Mouse (Mus musculus) stomach, embryonic 14.5 days (tissue): ENCODE data around the gene Bmx. TPM values are rescaled to one million over a fixed set of nuclear protein-coding genes. Genes with fewer than 3 reads are reported as not detected.

Experiments
- ATAC-seq: fragments of 200-750 bp; cut with Nextera tagmentation; 2 replicates; pipeline ENCODE4 v1.8.0; 2017; ENCODE audit warnings: low read depth, moderate TSS enrichment; ENCODE audit not compliant: insufficient number of reproducible peaks, insufficient read depth, low FRiP score
- H3K27ac ChIP-seq: fragments of 300-500 bp; sonication (generic); 2 replicates; pipeline ENCODE4 v1.5.1; 2014; ENCODE audit warnings: mild to moderate bottlenecking, low read length, moderate library complexity, mixed read lengths
- H3K27me3 ChIP-seq: fragments of 300-500 bp; sonication (generic); 2 replicates; pipeline ENCODE4 v1.6.1; 2014; ENCODE audit warnings: low read length, control low read depth, mixed read lengths; ENCODE audit not compliant: control insufficient read depth, insufficient read depth
- H3K36me3 ChIP-seq: fragments of 300-500 bp; sonication (generic); 2 replicates; pipeline ENCODE4 v1.6.1; 2014; ENCODE audit warnings: mild to moderate bottlenecking, control low read depth, low read length, moderate library complexity, mixed read lengths; ENCODE audit not compliant: control insufficient read depth, insufficient read depth
- H3K4me1 ChIP-seq: fragments of 300-500 bp; sonication (generic); 2 replicates; pipeline ENCODE4 v1.6.1; 2014; ENCODE audit warnings: low read length, control low read depth, mixed read lengths; ENCODE audit not compliant: control insufficient read depth, insufficient read depth
- H3K4me2 ChIP-seq: fragments of 300-500 bp; sonication (generic); replicated peaks from 2 replicates; pipeline ENCODE4 v1.6.1; 2014; ENCODE audit warnings: low read depth, low read length, control low read depth
- H3K4me3 ChIP-seq: fragments of 300-500 bp; sonication (generic); 2 replicates; pipeline ENCODE4 v1.5.1; 2014; ENCODE audit warnings: low read depth, low read length, control low read depth
- H3K9ac ChIP-seq: fragments of 300-500 bp; sonication (generic); replicated peaks from 2 replicates; pipeline ENCODE4 v1.6.1; 2014; ENCODE audit warnings: low read depth, mild to moderate bottlenecking, control low read depth, low read length, moderate library complexity, mixed read lengths
- H3K9me3 ChIP-seq: fragments of 300-500 bp; sonication (generic); 2 replicates; pipeline ENCODE4 v1.6.1; 2016; ENCODE audit warnings: low read depth, low read length, control low read depth; ENCODE audit not compliant: control insufficient read depth
- WGBS: fragments of 180-500 bp; shearing (Covaris S2); extraction: QIAGEN DNeasy Blood & Tissue Kit; methylation state at CpG from one replicate; pipeline ENCODE4 v1.1.7; 2014; 5-methylcytosine and 5-hydroxymethylcytosine counted together
- polyA plus RNA-seq: library from polyadenylated mRNA; unstranded; fragments of >200 nt; fragmentation: Nextera tagmentation; extraction: Ambion mirVana; gene quantifications from 2 replicates; pipeline ENCODE4 v1.2.1, GENCODE M21; 2014

The Bmx gene
- polyA plus RNA-seq, result 0.26 and 0.43 TPM in 2 replicates

DNA sequence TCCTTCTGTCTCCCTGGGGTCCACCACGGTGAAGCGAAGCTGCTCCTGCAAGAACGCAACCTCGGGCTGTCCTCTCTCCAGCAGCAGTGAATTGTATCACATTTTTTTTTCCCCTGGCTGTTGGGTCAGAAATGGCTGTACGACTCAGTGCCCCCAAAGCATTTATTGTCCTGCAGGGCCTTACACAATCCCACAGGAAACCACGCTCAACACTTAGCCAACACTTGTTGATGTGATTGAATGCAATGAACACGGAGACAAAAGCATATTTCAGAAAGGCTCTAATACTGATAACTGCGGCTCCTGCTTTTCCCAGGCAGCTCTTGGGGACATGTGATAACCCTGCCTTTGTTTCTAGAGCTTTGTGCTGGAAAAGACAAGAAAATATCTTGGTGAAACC is at the start of gene Bmx:
Bmx (minus strand) TSS at position 137 of the 400 bp plus-strand sequence.
- Histone ChIP-seq H3K4me2 (no peak within 1 kb of the TSS), H3K27ac (no peak within 1 kb of the TSS), H3K9ac (no peak within 1 kb of the TSS), H3K4me3 (no peak within 1 kb of the TSS), H3K27me3 (no peaks in the 10 kb centered on the region), H3K4me1 (no peaks in the 10 kb centered on the region), H3K36me3 (no peaks in the 10 kb centered on the region), H3K9me3 (no peaks in the 10 kb centered on the region)
- no peak for ATAC-seq
- 62% methylated on average over 8 of the region's 8 CpGs for WGBS

DNA sequence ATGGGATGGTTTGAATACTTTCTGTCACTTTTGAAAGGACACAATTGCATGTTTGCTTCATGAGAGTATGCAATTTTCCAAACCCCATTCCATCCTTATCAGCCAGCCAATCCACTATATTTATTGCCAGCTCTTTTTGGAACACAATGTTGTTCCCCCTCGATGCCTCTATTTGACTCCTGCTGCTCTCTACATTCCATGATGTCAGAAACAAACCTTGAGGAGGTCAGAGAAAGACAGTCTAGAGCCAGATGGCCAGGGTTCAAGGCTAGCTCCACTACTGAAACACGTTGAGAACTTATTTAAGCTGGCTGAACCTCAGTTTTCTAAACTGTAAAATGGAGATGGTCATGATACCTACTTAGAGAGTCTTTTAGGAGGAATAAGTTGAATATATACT is 48.3 kb upstream of the Bmx start:
- no peak for ATAC-seq
- no peaks in the 10 kb centered on the region for H3K36me3 ChIP-seq
- WGBS, result 65% methylated on average over 2 of the region's 2 CpGs
- H3K27me3 ChIP-seq, result no peaks in the 10 kb centered on the region
- H3K9me3 ChIP-seq, result no peaks in the 10 kb centered on the region
- H3K9ac ChIP-seq, result no peak overlapping the region
- H3K4me3 ChIP-seq, result no peak overlapping the region
- no peak overlapping the region for H3K4me2 ChIP-seq
- no peaks in the 10 kb centered on the region for H3K4me1 ChIP-seq
- H3K27ac ChIP-seq, result no peak overlapping the region

DNA sequence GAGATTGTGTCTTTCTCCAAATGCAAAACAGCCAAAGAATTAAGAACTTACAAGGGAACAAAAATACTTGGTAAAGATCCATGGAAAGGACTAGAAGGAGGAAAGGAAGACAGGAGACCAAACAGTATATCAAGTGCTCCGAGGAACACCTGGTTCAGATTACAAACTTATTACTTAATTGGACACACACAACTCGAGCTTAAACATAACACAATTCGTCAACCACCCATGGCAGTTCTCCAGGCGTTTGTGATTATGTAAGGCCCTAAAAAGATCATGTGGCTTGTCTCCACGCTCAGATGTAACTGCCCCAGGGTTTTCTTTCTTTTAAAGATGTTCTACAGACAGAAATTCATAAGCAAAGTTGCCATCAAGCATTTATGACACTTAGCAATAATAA is 33.2 kb upstream of the Bmx start:
- Histone ChIP-seq H3K4me3 (no peak overlapping the region), H3K36me3 (no peaks in the 10 kb centered on the region), H3K27ac (no peak overlapping the region), H3K27me3 (no peaks in the 10 kb centered on the region), H3K9me3 (no peaks in the 10 kb centered on the region), H3K9ac (no peak overlapping the region), H3K4me2 (no peak overlapping the region), H3K4me1 (no peaks in the 10 kb centered on the region)
- WGBS, result 30% methylated on average over 5 of the region's 5 CpGs
- ATAC-seq, result no peak

DNA sequence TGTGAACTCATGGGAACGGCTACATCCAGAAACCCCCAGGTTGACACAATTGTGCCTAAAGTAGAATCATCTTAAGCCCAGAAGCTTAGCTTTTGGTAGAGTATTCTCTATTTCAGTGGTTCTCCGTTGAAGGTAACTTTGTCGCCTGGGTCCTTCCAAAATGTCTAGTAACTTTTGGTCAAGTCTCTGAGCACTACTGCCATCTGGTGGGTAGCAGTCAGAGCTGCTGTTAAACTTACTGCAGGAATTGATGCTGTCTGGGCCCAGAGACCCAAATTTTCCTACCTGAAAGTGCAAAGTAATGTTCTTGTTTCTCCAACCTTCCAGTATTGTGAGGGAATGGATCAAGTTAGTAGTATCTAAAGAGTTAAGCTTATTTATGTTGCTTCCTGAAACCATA is 29.1 kb upstream of the Bmx start:
- no peaks in the 10 kb centered on the region for H3K4me1 ChIP-seq

DNA sequence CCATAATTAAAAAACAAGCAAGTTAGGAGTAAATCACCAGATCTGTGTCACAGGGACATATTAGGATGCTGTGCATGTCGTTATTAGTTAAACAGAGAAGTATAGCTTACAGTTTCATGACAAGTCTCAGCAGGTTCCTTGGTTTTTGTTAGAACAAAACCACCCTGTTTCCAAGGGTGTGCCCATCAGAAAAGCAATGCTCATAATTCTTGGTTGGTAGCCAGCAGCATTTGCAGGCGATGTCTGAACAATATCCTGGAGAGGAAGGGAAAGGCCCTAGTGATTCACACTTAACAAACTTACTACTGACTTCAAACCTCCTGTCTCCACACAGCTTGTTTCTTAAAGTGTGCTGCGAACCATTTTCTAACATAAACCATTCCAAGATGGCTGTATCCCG is 25.8 kb upstream of the Bmx start:
- 87% methylated on average over 4 of the region's 4 CpGs for WGBS
- no peak overlapping the region for H3K4me3 ChIP-seq
- H3K4me1 ChIP-seq, result no peaks in the 10 kb centered on the region
- no peak overlapping the region for H3K9ac ChIP-seq
- no peak overlapping the region for H3K27ac ChIP-seq
- no peaks in the 10 kb centered on the region for H3K36me3 ChIP-seq
- ATAC-seq, result no peak
- H3K27me3 ChIP-seq, result no peaks in the 10 kb centered on the region
- H3K9me3 ChIP-seq, result no peaks in the 10 kb centered on the region
- H3K4me2 ChIP-seq, result no peak overlapping the region

More for the DNA sequence above, 29.1 kb upstream of the Bmx start:
- no peak for ATAC-seq
- Histone ChIP-seq H3K4me3 (no peak overlapping the region), H3K4me2 (no peak overlapping the region), H3K36me3 (no peaks in the 10 kb centered on the region), H3K9me3 (no peaks in the 10 kb centered on the region), H3K27me3 (no peaks in the 10 kb centered on the region), H3K27ac (no peak overlapping the region), H3K9ac (no peak overlapping the region)
- 70% methylated on average over 3 of the region's 3 CpGs for WGBS

DNA sequence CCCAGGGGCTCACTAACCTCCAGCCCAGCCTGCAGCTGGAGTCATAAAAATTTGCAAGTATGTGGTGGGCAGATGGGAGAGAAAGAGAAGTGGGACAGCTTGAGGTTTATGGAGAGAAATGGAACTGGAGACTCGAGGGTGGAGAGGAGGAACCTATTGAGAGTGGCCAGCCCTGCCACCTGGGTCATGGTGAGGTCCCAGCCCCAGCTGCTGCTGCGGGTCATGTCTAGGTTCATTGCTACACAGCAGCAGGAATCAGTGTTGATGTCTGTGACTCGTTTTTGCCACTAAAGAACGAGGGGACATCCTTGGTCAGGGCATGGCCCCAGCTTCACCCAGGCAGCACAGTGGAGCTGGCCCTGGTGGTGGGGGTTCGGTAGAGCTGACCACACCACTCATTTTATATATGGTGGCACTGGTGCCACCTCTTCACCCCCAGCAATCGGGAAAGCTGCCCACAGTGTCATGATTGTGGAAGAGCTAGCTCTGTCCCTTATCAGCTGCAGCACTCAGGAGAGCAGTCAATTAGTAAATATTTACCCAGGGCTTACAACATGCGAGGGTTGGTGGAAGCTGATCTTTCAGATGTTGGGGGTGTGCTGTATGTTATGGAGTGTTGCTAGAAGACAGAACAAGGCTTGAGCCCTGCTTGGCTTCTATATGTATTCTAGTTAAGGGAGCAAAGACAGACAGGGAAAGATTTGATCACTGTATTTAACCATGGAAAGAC is 23.1 kb upstream of the Bmx start:
- no peaks in the 10 kb centered on the region for H3K4me1 ChIP-seq
- H3K4me3 ChIP-seq, result no peak overlapping the region
- H3K27me3 ChIP-seq, result no peaks in the 10 kb centered on the region
- H3K27ac ChIP-seq, result no peak overlapping the region
- no peak overlapping the region for H3K4me2 ChIP-seq
- H3K9me3 ChIP-seq, result no peaks in the 10 kb centered on the region
- no peak for ATAC-seq
- no peak overlapping the region for H3K9ac ChIP-seq
- H3K36me3 ChIP-seq, result no peaks in the 10 kb centered on the region
- WGBS, result 51% methylated on average over 7 of the region's 7 CpGs

DNA sequence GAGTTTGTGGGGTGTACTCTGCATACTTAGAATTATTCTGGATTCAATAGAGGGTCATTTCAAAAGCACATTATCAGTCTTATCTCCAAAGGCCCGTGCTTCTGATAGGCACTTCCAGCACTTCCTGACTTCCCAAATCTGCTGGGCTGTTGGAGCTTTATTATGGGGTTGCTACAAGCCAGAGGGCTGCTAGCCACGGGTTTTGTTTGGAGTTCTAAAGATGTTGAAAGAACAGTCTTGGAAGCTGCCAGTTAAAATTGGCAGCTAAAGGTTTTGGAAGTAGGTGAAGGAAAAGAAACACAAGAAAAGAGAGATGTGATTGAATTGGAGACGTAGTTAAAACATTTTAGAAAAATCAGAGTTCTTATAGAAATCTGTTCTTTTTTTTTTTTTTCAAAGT is 17.5 kb upstream of the Bmx start:
- WGBS, result 55% methylated on average over 3 of the region's 3 CpGs
- Histone ChIP-seq H3K4me1 (no peaks in the 10 kb centered on the region), H3K9me3 (no peaks in the 10 kb centered on the region), H3K36me3 (no peaks in the 10 kb centered on the region), H3K4me3 (no peak overlapping the region), H3K9ac (no peak overlapping the region), H3K27me3 (no peaks in the 10 kb centered on the region), H3K27ac (no peak overlapping the region), H3K4me2 (no peak overlapping the region)
- no peak for ATAC-seq

DNA sequence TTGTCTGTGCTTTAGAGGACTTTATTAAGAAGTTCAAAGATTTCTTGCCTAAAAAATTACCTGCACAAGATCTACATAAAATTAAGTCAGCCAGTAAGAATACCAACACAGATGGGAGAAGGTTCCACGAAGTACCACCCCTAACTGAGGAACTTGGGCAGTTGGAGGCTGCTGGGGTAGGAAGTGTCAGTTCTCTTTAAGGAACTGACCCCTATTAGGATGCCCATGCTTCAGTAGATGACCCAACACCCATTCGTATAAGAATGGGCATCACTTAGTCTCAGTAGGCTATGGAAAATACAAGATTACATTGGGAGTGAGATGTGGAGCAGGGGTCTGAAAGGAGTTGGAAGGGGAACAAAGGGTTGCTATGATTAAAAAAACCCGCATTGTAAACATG is 12.6 kb upstream of the Bmx start:
- no peaks in the 10 kb centered on the region for H3K4me1 ChIP-seq
- 85% methylated on average over 3 of the region's 3 CpGs for WGBS

DNA sequence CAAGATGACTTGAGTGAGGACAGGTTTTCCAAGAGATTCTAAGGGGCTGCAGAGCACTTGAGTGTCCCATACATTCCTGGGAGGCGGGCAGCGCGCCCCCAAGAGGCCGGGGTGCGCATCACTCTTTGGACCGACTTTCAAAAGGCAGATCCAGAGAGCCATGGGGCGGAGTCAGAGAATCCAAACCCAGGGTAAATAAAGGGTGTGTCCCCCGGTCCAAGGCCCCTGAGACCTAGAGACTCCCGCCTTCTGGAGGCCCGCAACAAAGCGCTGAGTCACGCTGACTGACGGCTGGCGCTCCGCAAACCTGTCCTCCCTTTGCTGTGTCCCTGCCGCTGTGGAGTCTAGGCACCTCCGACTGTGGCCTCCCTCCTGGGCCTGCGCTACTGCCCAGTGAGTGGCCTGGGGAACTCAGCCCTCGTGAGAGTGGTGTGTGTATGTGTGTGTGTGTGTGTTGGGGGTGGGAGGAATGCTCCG is 11.3 kb upstream of the Bmx start, which contains the start of gene Pir:
Pir (plus strand) TSS at position 87 of the 477 bp plus-strand sequence.
- peak within 1 kb of the TSS; percentile 20 for H3K4me3 ChIP-seq
- H3K4me2 ChIP-seq, result peak within 1 kb of the TSS; percentile 40
- no peaks in the 10 kb centered on the region for H3K36me3 ChIP-seq
- ATAC-seq, result peak; percentile 92
- H3K9ac ChIP-seq, result no peak within 1 kb of the TSS
- WGBS, result 11% methylated on average over 20 of the region's 20 CpGs
- no peaks in the 10 kb centered on the region for H3K4me1 ChIP-seq
- no peaks in the 10 kb centered on the region for H3K27me3 ChIP-seq
- H3K27ac ChIP-seq, result no peak within 1 kb of the TSS
- H3K9me3 ChIP-seq, result no peaks in the 10 kb centered on the region

More for the DNA sequence above, 12.6 kb upstream of the Bmx start:
- ATAC-seq, result no peak
- Histone ChIP-seq H3K27me3 (no peaks in the 10 kb centered on the region), H3K27ac (no peak overlapping the region), H3K9ac (no peak overlapping the region), H3K4me3 (no peak overlapping the region), H3K36me3 (no peaks in the 10 kb centered on the region), H3K9me3 (no peaks in the 10 kb centered on the region), H3K4me2 (no peak overlapping the region)
